Mouse (Mus musculus) CH12.LX (cell line): Measurements from ENCODE around the gene Slc47a2. TPM values are rescaled to one million over a fixed set of nuclear protein-coding genes. Genes with fewer than 3 reads are reported as not detected.

ENCODE experiments used
- polyA plus RNA-seq: library from polyadenylated mRNA; unstranded; fragments of >175 nt; gene quantifications from 2 replicates; pipeline ENCODE4 v1.2.1, GENCODE M21; 2012; ENCODE audit warnings: low read depth; ENCODE audit not compliant: insufficient read length
- total RNA-seq, 2 experiments: library from RNA; depleted of rRNA; stranded (reverse); fragments of 300-350 nt in 1 of 2; fragments of >200 nt in 1 of 2; gene quantifications; 2 replicates each; pipeline ENCODE4 v1.2.3; 2012 to 2014

Gene Slc47a2
- total and polyA plus RNA-seq, 3 experiments, result 0.08 to 0.68 (median 0.39) TPM

Other genes starting within 250 kb of the Slc47a2 start
- 260 and 365 TPM in 2 replicates for gene Tnfrsf13b, start 216.1 kb downstream of the Slc47a2 start, total RNA-seq (2012; rRNA removed)
- 338 and 355 TPM in 2 replicates for gene Tnfrsf13b, start 216.1 kb downstream of the Slc47a2 start, total RNA-seq (2014; rRNA removed)
- 299 and 356 TPM in 2 replicates for gene Tnfrsf13b, start 216.1 kb downstream of the Slc47a2 start, polyA plus RNA-seq
- gene Usp22, start 167.8 kb downstream of the Slc47a2 start, total RNA-seq (2012; rRNA removed), result 56.7 and 65.3 TPM in 2 replicates
- gene Usp22, start 167.8 kb downstream of the Slc47a2 start, total RNA-seq (2014; rRNA removed), result 51.9 and 54.7 TPM in 2 replicates
- 38.9 and 48.1 TPM in 2 replicates for gene Usp22, start 167.8 kb downstream of the Slc47a2 start, polyA plus RNA-seq
- 0.25 and 0.29 TPM in 2 replicates for gene Aldh3a1, start 135.3 kb downstream of the Slc47a2 start, total RNA-seq (2012; rRNA removed)
- 0.12 TPM in 1 of 2 replicates, not detected in the other for gene Aldh3a1, start 135.3 kb downstream of the Slc47a2 start, total RNA-seq (2014; rRNA removed)
- gene Aldh3a1, start 135.3 kb downstream of the Slc47a2 start, polyA plus RNA-seq, result 0.13 TPM in 1 of 2 replicates, not detected in the other
- 25.1 and 26.3 TPM in 2 replicates for gene Aldh3a2, start 75.4 kb downstream of the Slc47a2 start, total RNA-seq (2012; rRNA removed)
- gene Aldh3a2, start 75.4 kb downstream of the Slc47a2 start, total RNA-seq (2014; rRNA removed), result 18.5 and 19.5 TPM in 2 replicates
- 28.4 and 29.8 TPM in 2 replicates for gene Aldh3a2, start 75.4 kb downstream of the Slc47a2 start, polyA plus RNA-seq
- 31.4 and 46.4 TPM in 2 replicates for gene Slc47a1, start 35.5 kb upstream of the Slc47a2 start, total RNA-seq (2012; rRNA removed)
- 24.3 and 26.2 TPM in 2 replicates for gene Slc47a1, start 35.5 kb upstream of the Slc47a2 start, total RNA-seq (2014; rRNA removed)
- 29.3 and 30.3 TPM in 2 replicates for gene Slc47a1, start 35.5 kb upstream of the Slc47a2 start, polyA plus RNA-seq
- gene Rnf112, start 111.3 kb upstream of the Slc47a2 start, total RNA-seq (2012; rRNA removed), result not detected in 2 replicates
- gene Rnf112, start 111.3 kb upstream of the Slc47a2 start, total RNA-seq (2014; rRNA removed), result not detected in 2 replicates
- not detected in 2 replicates for gene Rnf112, start 111.3 kb upstream of the Slc47a2 start, polyA plus RNA-seq
- not detected in 2 replicates for gene Mfap4, start 142.6 kb upstream of the Slc47a2 start, total RNA-seq (2012; rRNA removed)
- gene Mfap4, start 142.6 kb upstream of the Slc47a2 start, total RNA-seq (2014; rRNA removed), result not detected in 2 replicates
- gene Mfap4, start 142.6 kb upstream of the Slc47a2 start, polyA plus RNA-seq, result not detected in 2 replicates
- 12.2 and 12.7 TPM in 2 replicates for gene Mapk7, start 151.5 kb upstream of the Slc47a2 start, total RNA-seq (2012; rRNA removed)
- 5.1 and 6.3 TPM in 2 replicates for gene Mapk7, start 151.5 kb upstream of the Slc47a2 start, total RNA-seq (2014; rRNA removed)
- gene Mapk7, start 151.5 kb upstream of the Slc47a2 start, polyA plus RNA-seq, result 18.8 and 21.6 TPM in 2 replicates
- 51.1 and 62.9 TPM in 2 replicates for gene B9d1, start 162.3 kb upstream of the Slc47a2 start, total RNA-seq (2012; rRNA removed)
- 19.2 and 24.2 TPM in 2 replicates for gene B9d1, start 162.3 kb upstream of the Slc47a2 start, total RNA-seq (2014; rRNA removed)
- gene B9d1, start 162.3 kb upstream of the Slc47a2 start, polyA plus RNA-seq, result 26.2 and 31.0 TPM in 2 replicates
- 9.6 and 13.8 TPM in 2 replicates for gene Epn2, start 236.8 kb upstream of the Slc47a2 start, total RNA-seq (2012; rRNA removed)
- gene Epn2, start 236.8 kb upstream of the Slc47a2 start, total RNA-seq (2014; rRNA removed), result 8.8 and 10.1 TPM in 2 replicates
- 7.2 and 8.9 TPM in 2 replicates for gene Epn2, start 236.8 kb upstream of the Slc47a2 start, polyA plus RNA-seq